Mouse (Mus musculus): Measurements from ENCODE around the gene Atp5f1. TPM values are rescaled to one million over a fixed set of nuclear protein-coding genes. Genes with fewer than 3 reads are reported as not detected.
"Not testable (repeated sequence)": the region's sequence is repeated elsewhere in the genome, so short reads cannot be mapped to it uniquely, and the experiment has no call there.

Gene Atp5f1
- polyA plus RNA-seq, 1 experiment from 2014 or later: 436 TPM

- no peaks in the 10 kb centered on the region for H3K27me3 ChIP-seq (ENCODE audit: insufficient read depth, low read length)
Observed at GRCm38 (mm10) chr3:105991653-105992283, 31.9 kb upstream of the Atp5f1 start.

GRCm38 (mm10) chr3:105989611-105990010, 29.7 kb upstream of the Atp5f1 start:
- ATAC-seq; H3K9me3 ChIP-seq (ENCODE audit: low read length); H3K4me3 ChIP-seq (ENCODE audit: low read depth, low read length); H3K4me2 ChIP-seq (ENCODE audit: low read depth, low read length); H3K9ac ChIP-seq (replicated peaks); H3K4me1 ChIP-seq (ENCODE audit: insufficient read depth); DNase-seq; H3K36me3 ChIP-seq (replicated peaks; ENCODE audit: insufficient read depth, low read length); H3K27me3 ChIP-seq (ENCODE audit: insufficient read depth, low read length); H3K27ac ChIP-seq (ENCODE audit: low read depth): not testable (repeated sequence)
- WGBS (ENCODE audit: insufficient replicate concordance): 69% methylated on average over 5 of the region's 5 CpGs

More at GRCm38 (mm10) chr3:105991653-105992283, 31.9 kb upstream of the Atp5f1 start:
- WGBS (ENCODE audit: insufficient replicate concordance): 18% methylated on average over 4 of the region's 4 CpGs
- H3K9me3 ChIP-seq (ENCODE audit: low read length): no peaks in the 10 kb centered on the region
- no peaks in the 10 kb centered on the region for H3K36me3 ChIP-seq (replicated peaks; ENCODE audit: insufficient read depth, low read length)
- H3K27ac ChIP-seq (ENCODE audit: low read depth): no peak overlapping the region
- no peak overlapping the region for H3K9ac ChIP-seq (replicated peaks)
- ATAC-seq: no peak
- H3K4me2 ChIP-seq (ENCODE audit: low read depth, low read length): no peak overlapping the region
- no peaks in the 10 kb centered on the region for H3K4me1 ChIP-seq (ENCODE audit: insufficient read depth)
- DNase-seq: peak; percentile 51
- H3K4me3 ChIP-seq (ENCODE audit: low read depth, low read length): no peak overlapping the region
- TF ChIP-seq EP300 (IDR thresholded peaks at IDR 0.05; ENCODE audit: low read depth) (no peak), CTCF (IDR thresholded peaks at IDR 0.05; ENCODE audit: low read depth) (peak; percentile 71)

- TF ChIP-seq CTCF (IDR thresholded peaks at IDR 0.05; ENCODE audit: low read depth) (no peak), EP300 (IDR thresholded peaks at IDR 0.05; ENCODE audit: low read depth) (no peak)
Observed at GRCm38 (mm10) chr3:105974174-105974573, 14.3 kb upstream of the Atp5f1 start.

GRCm38 (mm10) chr3:105973411-105973810, 13.5 kb upstream of the Atp5f1 start, which contains the start of gene Ovgp1:
Gene Ovgp1, plus strand, starts transcription at chr3:105973711.
- no peak within 1 kb of the TSS for H3K27ac ChIP-seq (ENCODE audit: low read depth)
- TF ChIP-seq CTCF (IDR thresholded peaks at IDR 0.05; ENCODE audit: low read depth) (no peak), EP300 (IDR thresholded peaks at IDR 0.05; ENCODE audit: low read depth) (no peak)
- H3K4me2 ChIP-seq (ENCODE audit: low read depth, low read length): no peak within 1 kb of the TSS
- no peaks in the 10 kb centered on the region for H3K27me3 ChIP-seq (ENCODE audit: insufficient read depth, low read length)
- no peak within 1 kb of the TSS for H3K4me3 ChIP-seq (ENCODE audit: low read depth, low read length)
- WGBS (ENCODE audit: insufficient replicate concordance): 69% methylated on average over 3 of the region's 3 CpGs
- H3K36me3 ChIP-seq (replicated peaks; ENCODE audit: insufficient read depth, low read length): peaks cover 12% of the 10 kb centered on the region
- DNase-seq (no peak), ATAC-seq (0 out of 2 replicates have a peak, but pooled peaks have one; percentile 21)
- H3K9me3 ChIP-seq (ENCODE audit: low read length): no peaks in the 10 kb centered on the region
- H3K4me1 ChIP-seq (ENCODE audit: insufficient read depth): peaks cover 2% of the 10 kb centered on the region; the same call in 1 of the 2 replicates
- H3K9ac ChIP-seq (replicated peaks): no peak within 1 kb of the TSS

More at GRCm38 (mm10) chr3:105974174-105974573, 14.3 kb upstream of the Atp5f1 start:
- ATAC-seq (peak; percentile 66), DNase-seq (no peak)
- H3K27ac ChIP-seq (ENCODE audit: low read depth): no peak overlapping the region
- H3K27me3 ChIP-seq (ENCODE audit: insufficient read depth, low read length): no peaks in the 10 kb centered on the region
- H3K4me1 ChIP-seq (ENCODE audit: insufficient read depth): peaks cover 2% of the 10 kb centered on the region; the same call in 1 of the 2 replicates
- WGBS (ENCODE audit: insufficient replicate concordance): 69% methylated on average over 2 of the region's 2 CpGs
- peaks cover 4% of the 10 kb centered on the region; the same call in 1 of the 2 replicates for H3K36me3 ChIP-seq (replicated peaks; ENCODE audit: insufficient read depth, low read length)
- H3K4me3 ChIP-seq (ENCODE audit: low read depth, low read length): no peak overlapping the region
- H3K4me2 ChIP-seq (ENCODE audit: low read depth, low read length): no peak overlapping the region
- H3K9me3 ChIP-seq (ENCODE audit: low read length): no peaks in the 10 kb centered on the region
- H3K9ac ChIP-seq (replicated peaks): no peak overlapping the region

GRCm38 (mm10) chr3:105971831-105972446, 12.0 kb upstream of the Atp5f1 start:
- Histone ChIP-seq H3K9ac (replicated peaks) (no peak overlapping the region), H3K36me3 (replicated peaks; ENCODE audit: insufficient read depth, low read length) (peaks cover 24% of the 10 kb centered on the region), H3K4me2 (ENCODE audit: low read depth, low read length) (no peak overlapping the region), H3K27ac (ENCODE audit: low read depth) (no peak overlapping the region), H3K9me3 (ENCODE audit: low read length) (no peaks in the 10 kb centered on the region), H3K4me1 (ENCODE audit: insufficient read depth) (peaks cover 2% of the 10 kb centered on the region; the same call in 1 of the 2 replicates), H3K27me3 (ENCODE audit: insufficient read depth, low read length) (no peaks in the 10 kb centered on the region), H3K4me3 (ENCODE audit: low read depth, low read length) (no peak overlapping the region)
- DNase-seq (no peak), ATAC-seq (no peak)
- 71% methylated on average over 5 of the region's 5 CpGs for WGBS (ENCODE audit: insufficient replicate concordance)
- TF ChIP-seq CTCF (IDR thresholded peaks at IDR 0.05; ENCODE audit: low read depth) (no peak), EP300 (IDR thresholded peaks at IDR 0.05; ENCODE audit: low read depth) (no peak)

GRCm38 (mm10) chr3:105960700-105961099, 801 bp upstream of the Atp5f1 start:
- no peak for ATAC-seq
- no peak for DNase-seq
- H3K36me3 ChIP-seq (replicated peaks; ENCODE audit: insufficient read depth, low read length): peaks cover 46% of the 10 kb centered on the region
- no peak overlapping the region for H3K4me3 ChIP-seq (ENCODE audit: low read depth, low read length)
- H3K4me1 ChIP-seq (ENCODE audit: insufficient read depth): peaks cover 22% of the 10 kb centered on the region
- no peaks in the 10 kb centered on the region for H3K27me3 ChIP-seq (ENCODE audit: insufficient read depth, low read length)
- no peak overlapping the region for H3K9ac ChIP-seq (replicated peaks)
- peak overlapping the region; percentile 99; the same call in 1 of the 2 replicates for H3K4me2 ChIP-seq (ENCODE audit: low read depth, low read length)
- TF ChIP-seq CTCF (IDR thresholded peaks at IDR 0.05; ENCODE audit: low read depth) (peak; percentile 56), EP300 (IDR thresholded peaks at IDR 0.05; ENCODE audit: low read depth) (no peak)
- H3K27ac ChIP-seq (ENCODE audit: low read depth): no peak overlapping the region
- H3K9me3 ChIP-seq (ENCODE audit: low read length): no peaks in the 10 kb centered on the region
- 97% methylated on average over 2 of the region's 2 CpGs for WGBS (ENCODE audit: insufficient replicate concordance)

Data from liver, postnatal 0 days (tissue).